Mouse (Mus musculus): ENCODE data around the gene Abcc12. TPM values are rescaled to one million over a fixed set of nuclear protein-coding genes. Genes with fewer than 3 reads are reported as not detected.

The Abcc12 gene
- polyA plus RNA-seq, 1 experiment from 2014 or later = 0.11 TPM

DNA sequence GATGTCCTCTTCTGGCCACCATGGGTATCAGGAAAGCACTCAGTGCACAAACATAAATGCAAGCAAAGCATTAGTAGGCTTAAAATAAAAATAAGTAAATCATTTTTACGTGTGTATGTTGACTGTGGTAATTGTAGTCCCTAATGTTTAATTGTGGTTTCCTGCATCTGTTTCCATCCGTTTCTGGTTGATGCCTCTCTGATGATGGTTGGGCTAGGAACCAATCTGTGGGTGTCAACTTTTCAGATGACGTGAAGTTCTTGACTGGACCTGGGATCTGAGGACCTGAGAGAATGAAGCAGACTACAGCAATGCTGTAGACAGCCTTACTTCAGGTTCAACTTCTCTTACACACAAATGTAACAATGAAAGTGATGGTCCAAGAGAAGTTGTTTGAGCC, 24.2 kb upstream of the Abcc12 start:
- no peaks in the 10 kb centered on the region for H3K27me3 ChIP-seq (ENCODE audit: control insufficient read depth, insufficient read depth, low read length)
- no peak overlapping the region for H3K27ac ChIP-seq (ENCODE audit: low read depth, low read length)
- H3K9ac ChIP-seq (ENCODE audit: low read length) = no peak overlapping the region
- H3K4me1 ChIP-seq (replicated peaks; ENCODE audit: control insufficient read depth, insufficient read depth, low read length) = no peaks in the 10 kb centered on the region
- no peak overlapping the region for H3K4me3 ChIP-seq (ENCODE audit: low read depth, low read length)
- H3K4me2 ChIP-seq (ENCODE audit: low read depth, low read length, severe bottlenecking) = no peak overlapping the region
- no peaks in the 10 kb centered on the region for H3K9me3 ChIP-seq (ENCODE audit: control insufficient read depth, low read length)
- no peaks in the 10 kb centered on the region for H3K36me3 ChIP-seq (ENCODE audit: control insufficient read depth, insufficient read depth, low read length)
- 87% methylated on average over 3 of the region's 3 CpGs for WGBS
- ATAC-seq (replicated peaks; ENCODE audit: low FRiP score) = no peak
- DNase-seq (ENCODE audit: low spot score) = no peak

DNA sequence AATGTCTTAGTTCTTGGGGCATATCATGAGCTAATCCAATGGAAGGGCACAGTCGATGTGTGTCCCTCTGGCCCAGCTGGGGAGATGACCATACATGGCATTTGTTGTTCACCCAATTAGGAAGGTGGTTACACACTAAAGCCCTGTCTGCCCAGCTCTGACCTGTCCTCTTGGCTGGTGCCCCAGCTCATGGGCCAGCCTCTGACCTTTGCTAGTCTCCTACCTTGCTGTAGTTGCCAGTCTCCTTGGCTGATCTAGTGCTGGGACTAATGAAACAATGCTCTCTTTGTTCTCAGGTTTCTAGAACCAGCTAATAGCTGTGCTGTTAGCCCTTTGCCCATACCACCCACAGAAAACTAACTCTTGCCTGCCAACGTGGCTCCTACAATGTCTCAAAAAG, 22.7 kb upstream of the Abcc12 start:
- no peak for DNase-seq (ENCODE audit: low spot score)
- Histone ChIP-seq H3K4me2 (ENCODE audit: low read depth, low read length, severe bottlenecking) (no peak overlapping the region), H3K4me3 (ENCODE audit: low read depth, low read length) (no peak overlapping the region), H3K9me3 (ENCODE audit: control insufficient read depth, low read length) (no peaks in the 10 kb centered on the region), H3K9ac (ENCODE audit: low read length) (no peak overlapping the region), H3K27me3 (ENCODE audit: control insufficient read depth, insufficient read depth, low read length) (no peaks in the 10 kb centered on the region), H3K27ac (ENCODE audit: low read depth, low read length) (no peak overlapping the region), H3K4me1 (replicated peaks; ENCODE audit: control insufficient read depth, insufficient read depth, low read length) (no peaks in the 10 kb centered on the region), H3K36me3 (ENCODE audit: control insufficient read depth, insufficient read depth, low read length) (no peaks in the 10 kb centered on the region)
- 52% methylated on average over 2 of the region's 2 CpGs for WGBS
- ATAC-seq (replicated peaks; ENCODE audit: low FRiP score) = no peak

DNA sequence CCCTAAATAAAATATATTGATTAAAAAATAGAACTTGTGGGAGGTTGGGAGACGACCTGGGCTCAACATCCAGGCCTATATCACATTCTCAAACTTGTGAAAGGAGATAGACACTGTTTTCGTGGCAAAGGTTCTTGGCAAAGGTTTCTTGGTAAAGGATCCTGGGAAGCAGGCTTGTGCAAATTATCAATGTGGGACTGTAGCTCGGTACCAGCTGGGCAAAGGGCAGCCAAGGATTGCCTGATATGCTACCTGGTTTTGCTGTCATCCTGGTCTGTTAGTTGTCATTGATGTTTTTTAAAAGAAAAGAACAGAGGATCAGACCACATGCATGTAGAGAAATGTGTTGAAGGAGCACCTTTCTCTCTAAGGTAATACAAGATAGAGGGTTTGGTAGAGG, 19.8 kb upstream of the Abcc12 start:
- Histone ChIP-seq H3K27ac (ENCODE audit: low read depth, low read length) (no peak overlapping the region), H3K4me3 (ENCODE audit: low read depth, low read length) (no peak overlapping the region), H3K9ac (ENCODE audit: low read length) (no peak overlapping the region), H3K4me1 (replicated peaks; ENCODE audit: control insufficient read depth, insufficient read depth, low read length) (no peaks in the 10 kb centered on the region), H3K9me3 (ENCODE audit: control insufficient read depth, low read length) (no peaks in the 10 kb centered on the region), H3K27me3 (ENCODE audit: control insufficient read depth, insufficient read depth, low read length) (no peaks in the 10 kb centered on the region), H3K4me2 (ENCODE audit: low read depth, low read length, severe bottlenecking) (no peak overlapping the region), H3K36me3 (ENCODE audit: control insufficient read depth, insufficient read depth, low read length) (no peaks in the 10 kb centered on the region)
- no peak for ATAC-seq (replicated peaks; ENCODE audit: low FRiP score)
- no peak for DNase-seq (ENCODE audit: low spot score)
- whole genome bisulfite sequencing = 79% methylated on average over 3 of the region's 3 CpGs

DNA sequence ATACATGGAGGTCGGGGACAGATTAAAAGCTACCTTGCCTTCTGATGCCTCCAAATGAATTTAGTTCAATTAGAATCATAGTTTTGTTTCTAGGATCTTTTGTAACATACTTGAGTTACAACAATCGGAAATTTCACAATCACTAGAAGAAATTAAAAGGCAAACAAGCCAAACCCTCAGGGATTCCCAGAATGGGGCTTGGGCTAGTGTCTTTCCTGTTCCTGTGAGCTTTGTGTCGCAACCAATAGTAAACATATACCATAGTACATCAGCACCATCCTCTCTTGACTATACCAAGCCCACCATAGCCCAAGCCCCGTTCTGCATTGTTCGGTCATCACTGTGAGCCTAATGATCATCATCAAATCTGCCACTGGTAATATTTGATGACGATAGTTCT, 18.8 kb upstream of the Abcc12 start:
- H3K9me3 ChIP-seq (ENCODE audit: control insufficient read depth, low read length) = no peaks in the 10 kb centered on the region
- H3K27ac ChIP-seq (ENCODE audit: low read depth, low read length) = no peak overlapping the region
- no peaks in the 10 kb centered on the region for H3K36me3 ChIP-seq (ENCODE audit: control insufficient read depth, insufficient read depth, low read length)
- H3K4me2 ChIP-seq (ENCODE audit: low read depth, low read length, severe bottlenecking) = no peak overlapping the region
- H3K4me1 ChIP-seq (replicated peaks; ENCODE audit: control insufficient read depth, insufficient read depth, low read length) = no peaks in the 10 kb centered on the region
- no peaks in the 10 kb centered on the region for H3K27me3 ChIP-seq (ENCODE audit: control insufficient read depth, insufficient read depth, low read length)
- 91% methylated on average over 6 of the region's 6 CpGs for WGBS
- H3K4me3 ChIP-seq (ENCODE audit: low read depth, low read length) = no peak overlapping the region
- DNase-seq (ENCODE audit: low spot score) (no peak), ATAC-seq (replicated peaks; ENCODE audit: low FRiP score) (no peak)
- no peak overlapping the region for H3K9ac ChIP-seq (ENCODE audit: low read length)

DNA sequence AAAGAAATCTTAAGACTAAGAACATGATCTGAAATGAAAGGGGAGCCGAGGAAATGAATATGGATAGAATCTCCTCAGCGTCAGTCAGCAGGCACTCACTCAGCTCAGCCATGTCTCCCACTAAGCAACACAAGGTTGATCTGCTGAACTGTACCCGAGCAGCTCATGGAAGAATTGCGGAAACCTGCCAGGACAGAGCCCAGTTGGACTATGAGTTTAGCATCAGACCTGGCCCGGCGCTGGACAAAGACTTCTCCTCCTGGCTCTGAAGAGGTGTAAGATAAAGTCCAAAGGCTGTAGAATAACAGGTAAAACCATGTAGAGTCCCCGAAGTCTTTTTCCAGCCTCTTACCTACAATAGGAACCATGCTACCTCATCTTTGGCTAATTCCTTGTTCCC, 17.2 kb upstream of the Abcc12 start:
- no peak for ATAC-seq (replicated peaks; ENCODE audit: low FRiP score)
- no peaks in the 10 kb centered on the region for H3K9me3 ChIP-seq (ENCODE audit: control insufficient read depth, low read length)
- no peak overlapping the region for H3K4me2 ChIP-seq (ENCODE audit: low read depth, low read length, severe bottlenecking)
- no peak overlapping the region for H3K27ac ChIP-seq (ENCODE audit: low read depth, low read length)
- H3K9ac ChIP-seq (ENCODE audit: low read length) = no peak overlapping the region
- no peak for DNase-seq (ENCODE audit: low spot score)
- H3K4me3 ChIP-seq (ENCODE audit: low read depth, low read length) = no peak overlapping the region
- no peaks in the 10 kb centered on the region for H3K4me1 ChIP-seq (replicated peaks; ENCODE audit: control insufficient read depth, insufficient read depth, low read length)
- 89% methylated on average over 7 of the region's 7 CpGs for WGBS
- H3K27me3 ChIP-seq (ENCODE audit: control insufficient read depth, insufficient read depth, low read length) = no peaks in the 10 kb centered on the region
- no peaks in the 10 kb centered on the region for H3K36me3 ChIP-seq (ENCODE audit: control insufficient read depth, insufficient read depth, low read length)

DNA sequence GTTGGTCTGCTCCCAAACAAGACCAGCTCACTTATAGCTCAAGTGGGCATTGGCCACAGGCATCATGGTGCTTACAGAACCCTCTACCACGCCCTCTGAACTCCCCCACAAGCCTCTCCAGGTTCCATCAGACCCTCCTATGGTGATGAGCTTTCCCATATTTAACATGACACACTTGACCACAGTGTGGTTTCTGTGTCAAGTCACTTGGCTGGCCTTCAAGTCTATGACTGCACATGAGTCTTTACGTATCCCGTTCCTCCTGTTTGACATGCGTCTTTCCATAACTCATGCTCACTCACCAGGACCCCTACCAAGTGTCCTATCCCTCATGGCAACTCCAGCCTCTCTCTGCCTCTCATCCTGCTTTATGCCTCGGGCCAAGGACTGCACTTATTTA, 15.2 kb upstream of the Abcc12 start:
- H3K36me3 ChIP-seq (ENCODE audit: control insufficient read depth, insufficient read depth, low read length) = no peaks in the 10 kb centered on the region
- WGBS = 90% methylated on average over 5 of the region's 5 CpGs
- no peaks in the 10 kb centered on the region for H3K27me3 ChIP-seq (ENCODE audit: control insufficient read depth, insufficient read depth, low read length)
- no peak overlapping the region for H3K27ac ChIP-seq (ENCODE audit: low read depth, low read length)
- DNase-seq (ENCODE audit: low spot score) = no peak
- no peaks in the 10 kb centered on the region for H3K4me1 ChIP-seq (replicated peaks; ENCODE audit: control insufficient read depth, insufficient read depth, low read length)
- H3K4me2 ChIP-seq (ENCODE audit: low read depth, low read length, severe bottlenecking) = no peak overlapping the region
- H3K9ac ChIP-seq (ENCODE audit: low read length) = no peak overlapping the region
- no peak overlapping the region for H3K4me3 ChIP-seq (ENCODE audit: low read depth, low read length)
- no peaks in the 10 kb centered on the region for H3K9me3 ChIP-seq (ENCODE audit: control insufficient read depth, low read length)
- ATAC-seq (replicated peaks; ENCODE audit: low FRiP score) = no peak

DNA sequence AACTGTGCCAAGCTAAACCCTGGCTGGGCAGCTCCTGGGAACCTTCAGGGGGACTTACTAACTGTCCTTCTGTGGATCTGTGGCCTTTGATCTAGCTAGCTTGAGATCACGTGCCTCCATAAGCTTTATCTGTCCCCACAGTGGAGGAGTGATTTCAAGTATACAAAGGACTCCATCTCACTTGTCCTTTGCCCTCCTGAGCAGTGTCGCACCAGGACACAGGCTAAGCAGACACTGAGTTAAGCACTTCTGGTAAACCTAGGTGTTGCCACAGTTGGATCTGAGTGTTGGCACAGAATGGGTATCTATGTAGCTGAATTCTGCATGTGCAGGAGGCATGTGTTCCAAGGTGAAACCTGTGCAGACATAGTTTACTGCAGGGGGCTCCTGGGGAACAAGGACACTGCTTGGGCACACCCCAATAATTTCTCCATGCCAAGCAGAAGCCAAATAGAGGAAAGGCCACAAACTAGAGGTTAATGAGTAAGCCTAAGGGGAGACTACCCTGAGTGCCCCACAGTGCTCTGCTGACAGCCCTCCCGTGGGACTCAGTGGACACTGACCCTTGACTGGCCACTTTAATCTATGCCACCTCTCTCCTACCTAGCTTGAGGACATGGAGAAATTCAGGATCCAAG, 13.8 kb upstream of the Abcc12 start:
- ATAC-seq (replicated peaks; ENCODE audit: low FRiP score) = no peak
- H3K4me1 ChIP-seq (replicated peaks; ENCODE audit: control insufficient read depth, insufficient read depth, low read length) = no peaks in the 10 kb centered on the region
- no peak overlapping the region for H3K9ac ChIP-seq (ENCODE audit: low read length)
- H3K4me3 ChIP-seq (ENCODE audit: low read depth, low read length) = no peak overlapping the region
- no peaks in the 10 kb centered on the region for H3K36me3 ChIP-seq (ENCODE audit: control insufficient read depth, insufficient read depth, low read length)
- H3K27me3 ChIP-seq (ENCODE audit: control insufficient read depth, insufficient read depth, low read length) = no peaks in the 10 kb centered on the region
- no peak for DNase-seq (ENCODE audit: low spot score)
- WGBS = 89% methylated on average over 3 of the region's 3 CpGs
- no peak overlapping the region for H3K4me2 ChIP-seq (ENCODE audit: low read depth, low read length, severe bottlenecking)
- no peaks in the 10 kb centered on the region for H3K9me3 ChIP-seq (ENCODE audit: control insufficient read depth, low read length)
- H3K27ac ChIP-seq (ENCODE audit: low read depth, low read length) = no peak overlapping the region

DNA sequence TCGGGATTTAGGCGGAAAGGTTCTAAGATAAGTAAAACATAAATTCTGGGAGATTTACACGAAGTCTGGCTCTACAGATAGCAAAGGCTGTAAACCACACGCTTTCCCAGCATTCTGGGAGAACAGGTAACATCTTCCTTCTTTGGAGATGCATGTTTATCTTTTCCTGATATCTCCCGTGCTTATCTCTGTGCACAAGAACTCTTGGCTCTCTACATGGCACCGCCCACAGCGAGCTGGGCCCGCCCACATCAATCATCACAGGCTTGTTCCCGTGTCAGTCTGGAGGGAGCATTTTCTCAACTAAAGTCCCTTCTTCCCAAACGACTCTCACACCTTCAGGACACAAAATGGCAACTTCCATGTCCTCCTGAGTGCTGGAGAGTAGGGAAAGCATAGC, 12.6 kb upstream of the Abcc12 start:
- Histone ChIP-seq H3K36me3 (ENCODE audit: control insufficient read depth, insufficient read depth, low read length) (no peaks in the 10 kb centered on the region), H3K9me3 (ENCODE audit: control insufficient read depth, low read length) (no peaks in the 10 kb centered on the region), H3K9ac (ENCODE audit: low read length) (no peak overlapping the region), H3K4me1 (replicated peaks; ENCODE audit: control insufficient read depth, insufficient read depth, low read length) (no peaks in the 10 kb centered on the region), H3K4me2 (ENCODE audit: low read depth, low read length, severe bottlenecking) (no peak overlapping the region), H3K4me3 (ENCODE audit: low read depth, low read length) (no peak overlapping the region), H3K27ac (ENCODE audit: low read depth, low read length) (no peak overlapping the region), H3K27me3 (ENCODE audit: control insufficient read depth, insufficient read depth, low read length) (no peaks in the 10 kb centered on the region)
- 70% methylated on average over 10 of the region's 10 CpGs for WGBS
- no peak for DNase-seq (ENCODE audit: low spot score)
- ATAC-seq (replicated peaks; ENCODE audit: low FRiP score) = no peak

DNA sequence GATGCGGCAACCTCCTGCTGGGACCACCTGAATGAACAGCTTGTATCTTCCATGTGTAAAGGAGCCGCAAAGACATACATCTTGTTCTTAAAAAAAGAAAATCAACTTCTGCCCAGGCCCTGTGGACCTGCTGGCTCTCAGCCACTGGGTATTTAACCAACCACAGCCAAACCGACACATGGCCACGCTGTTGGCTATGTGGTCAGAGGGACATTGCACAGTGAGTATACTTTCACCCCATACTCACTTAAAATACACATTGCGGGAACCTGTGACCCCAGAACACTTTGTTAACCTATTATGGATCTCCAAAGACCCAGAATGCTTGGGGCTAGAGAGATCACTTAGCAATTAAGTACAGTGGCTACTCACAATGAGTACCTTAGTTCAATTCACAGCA, 7.9 kb upstream of the Abcc12 start:
- ATAC-seq (replicated peaks; ENCODE audit: low FRiP score) (no peak), DNase-seq (ENCODE audit: low spot score) (no peak)
- no peak overlapping the region for H3K4me3 ChIP-seq (ENCODE audit: low read depth, low read length)
- H3K9me3 ChIP-seq (ENCODE audit: control insufficient read depth, low read length) = no peaks in the 10 kb centered on the region
- H3K9ac ChIP-seq (ENCODE audit: low read length) = no peak overlapping the region
- WGBS = 89% methylated on average over 5 of the region's 5 CpGs
- no peak overlapping the region for H3K4me2 ChIP-seq (ENCODE audit: low read depth, low read length, severe bottlenecking)
- no peaks in the 10 kb centered on the region for H3K36me3 ChIP-seq (ENCODE audit: control insufficient read depth, insufficient read depth, low read length)
- H3K27me3 ChIP-seq (ENCODE audit: control insufficient read depth, insufficient read depth, low read length) = no peaks in the 10 kb centered on the region
- no peak overlapping the region for H3K27ac ChIP-seq (ENCODE audit: low read depth, low read length)
- H3K4me1 ChIP-seq (replicated peaks; ENCODE audit: control insufficient read depth, insufficient read depth, low read length) = no peaks in the 10 kb centered on the region
